Mouse (Mus musculus) telencephalon, adult 2 months (tissue): ENCODE measurements around the gene Wdtc1.

Source experiments
- DNase-seq: peaks from one replicate; pipeline ENCODE4 v3.0.0-alpha.2; 2011; ENCODE audit warnings: low read depth, low spot score

The Wdtc1 gene

DNA sequence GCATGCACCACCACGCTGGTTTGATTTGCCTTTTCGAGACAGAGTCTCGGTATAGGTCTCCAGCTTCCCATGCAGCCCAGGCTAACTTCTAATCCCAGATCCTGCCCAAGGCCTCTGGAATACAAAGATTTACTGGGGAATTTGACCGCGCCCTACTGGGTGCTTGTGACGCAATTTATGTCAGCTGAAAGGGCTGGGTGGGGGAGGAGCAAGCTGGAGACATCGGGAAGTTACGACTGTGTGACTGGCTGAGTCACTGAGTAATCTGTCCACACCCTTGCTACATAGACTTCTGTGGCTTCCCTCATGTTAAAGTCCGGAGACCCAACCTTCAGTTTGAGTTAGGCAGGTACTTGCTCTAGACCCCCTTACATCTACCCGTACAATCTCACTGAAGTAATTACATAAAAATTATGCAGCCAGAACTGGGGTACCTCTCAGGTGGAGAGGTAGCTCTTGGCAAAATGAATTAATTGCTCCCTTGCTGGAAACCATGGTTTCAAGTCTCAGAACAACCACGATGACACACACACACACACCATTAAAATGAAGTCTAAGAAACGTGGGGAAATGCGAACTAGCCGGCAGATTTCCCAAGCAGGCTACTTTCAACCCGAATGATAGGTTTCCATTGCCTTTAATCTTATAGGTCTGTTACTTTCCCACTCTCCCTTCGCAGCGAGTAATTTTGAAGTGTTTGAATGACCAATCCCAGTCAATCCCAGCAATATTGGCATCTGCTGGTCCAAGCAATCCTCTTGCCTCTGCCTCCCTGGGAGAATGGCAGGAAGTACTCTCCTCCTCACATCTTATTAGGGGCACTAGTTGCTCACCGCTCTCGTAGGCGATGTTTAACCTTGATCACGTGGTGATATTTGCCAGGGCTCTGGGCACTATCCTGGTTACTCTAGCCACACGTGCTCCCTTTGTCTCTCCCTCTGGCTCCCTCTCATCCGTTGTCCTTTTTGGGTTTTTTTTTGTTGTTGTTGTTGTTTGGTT lies at the start of gene Wdtc1:
Gene Wdtc1, minus strand, starts transcription at position 115 of the 999 bp plus-strand sequence.
- no peak for DNase-seq

GRCm38 (mm10) chr4:133402011-133402410 lies 48.7 kb upstream of the Wdtc1 start:
- no peak for DNase-seq

DNA sequence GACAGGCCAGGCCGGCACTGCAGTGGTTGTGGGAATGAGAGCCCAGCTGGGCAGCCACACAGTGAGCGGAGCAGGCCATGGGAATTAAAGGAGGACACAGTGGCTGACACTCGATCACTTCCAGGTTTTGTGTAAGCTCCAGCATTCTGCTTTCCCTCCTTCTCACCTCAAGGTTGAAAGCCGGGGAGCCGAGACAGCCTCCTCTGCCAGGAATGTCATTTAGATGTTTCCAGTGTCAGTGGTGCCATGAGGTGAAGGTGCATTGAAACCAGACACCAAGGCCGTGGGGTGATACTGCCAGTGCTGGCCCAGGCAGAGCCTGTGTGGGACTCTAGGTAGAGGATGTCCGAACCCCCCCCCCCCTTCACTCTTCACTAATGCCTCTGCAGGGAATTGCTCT lies 46.8 kb upstream of the Wdtc1 start:
- no peak for DNase-seq

- DNase-seq, result no peak
Measured at GRCm38 (mm10) chr4:133399509-133399908, 46.2 kb upstream of the Wdtc1 start.

DNA sequence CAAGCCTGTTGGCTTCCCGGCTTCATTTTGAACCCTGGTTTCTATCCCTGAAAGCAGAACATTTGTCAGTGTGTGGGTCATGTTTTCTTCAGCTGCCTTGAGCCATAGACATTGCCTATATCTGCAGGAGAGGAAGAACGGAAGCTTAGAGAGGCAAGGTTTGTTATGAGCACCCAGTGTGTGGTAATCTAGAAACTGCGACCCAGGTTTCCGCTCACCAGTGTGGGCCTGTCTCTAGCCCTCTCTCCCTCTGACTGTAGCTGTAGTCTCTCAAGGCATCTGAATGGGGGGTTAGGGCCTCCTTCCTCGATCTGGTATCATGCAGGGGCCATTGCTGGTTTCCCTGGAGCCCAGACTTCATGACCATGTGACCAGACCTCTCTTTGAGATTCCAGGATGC lies 45.3 kb upstream of the Wdtc1 start:
- no peak for DNase-seq

- DNase-seq, result no peak
Measured at GRCm38 (mm10) chr4:133397961-133398360, 44.7 kb upstream of the Wdtc1 start.

DNA sequence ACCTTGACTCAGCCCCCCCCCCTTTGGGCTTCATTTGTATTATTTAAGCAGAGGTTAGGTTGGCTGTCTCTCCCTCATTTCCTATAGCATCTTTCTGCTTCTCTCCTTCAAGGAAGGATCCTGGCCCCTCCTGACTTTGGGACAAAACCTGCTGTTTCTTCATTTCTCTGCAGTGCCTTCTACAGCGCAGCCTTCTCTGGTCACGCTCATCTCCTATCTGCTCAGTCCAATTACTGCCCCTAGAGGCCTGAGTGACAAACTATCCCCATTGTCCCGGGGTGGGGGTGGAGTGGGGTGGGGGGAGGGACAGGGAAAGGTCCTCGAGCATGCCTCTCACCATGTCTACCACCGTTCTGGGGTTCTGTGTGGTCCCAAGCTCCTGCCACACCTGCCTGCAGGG lies 44.0 kb upstream of the Wdtc1 start:
- DNase-seq, result no peak

DNA sequence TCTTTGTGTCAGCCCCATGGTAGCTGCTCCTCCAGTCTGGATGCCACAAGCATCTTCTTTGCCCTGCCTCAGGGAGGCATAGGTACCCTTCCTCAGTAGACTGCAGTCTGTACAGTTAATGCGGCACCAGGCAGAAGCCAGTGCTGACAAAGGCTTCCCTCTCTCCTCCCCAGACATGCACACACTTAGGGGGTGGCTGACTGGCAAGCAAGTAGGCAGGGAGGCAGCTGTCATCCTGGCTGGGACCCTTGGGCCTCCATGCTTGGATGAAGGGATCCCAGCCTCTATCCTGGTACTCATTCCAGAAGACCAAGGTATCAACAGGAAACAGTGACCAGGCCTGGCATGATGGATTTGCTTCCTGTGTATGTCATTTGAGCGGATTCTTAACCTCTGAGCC lies 42.8 kb upstream of the Wdtc1 start:
- no peak for DNase-seq

DNA sequence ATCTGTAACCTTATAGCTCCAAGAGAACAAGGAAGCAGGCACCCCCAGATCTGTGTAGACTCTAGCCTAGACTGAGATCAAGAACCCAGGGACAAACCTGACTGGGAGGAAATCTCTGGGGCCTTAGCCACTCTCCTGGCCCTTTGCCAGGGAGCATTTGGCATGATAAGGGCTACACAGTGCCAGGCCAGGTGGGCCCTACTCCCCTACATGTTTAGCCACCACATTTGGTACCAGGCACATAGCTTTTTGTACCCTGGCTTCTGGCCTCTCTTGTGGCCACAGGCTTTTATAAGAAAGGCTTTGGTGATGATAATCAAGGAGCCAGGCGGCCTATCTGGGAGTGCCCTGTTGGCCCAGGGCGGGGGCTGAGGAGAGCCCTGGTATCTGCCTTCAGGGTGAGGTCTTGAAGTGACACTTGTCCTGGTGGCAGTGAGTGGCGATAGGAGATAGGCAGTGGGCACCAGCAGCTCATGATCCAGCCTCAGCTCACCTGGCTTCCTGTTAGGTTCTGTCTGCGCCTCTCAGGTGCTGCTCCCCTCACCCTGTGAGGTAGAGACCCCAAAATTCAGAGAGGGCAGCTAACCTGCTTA lies 41.8 kb upstream of the Wdtc1 start:
- no peak for DNase-seq

DNA sequence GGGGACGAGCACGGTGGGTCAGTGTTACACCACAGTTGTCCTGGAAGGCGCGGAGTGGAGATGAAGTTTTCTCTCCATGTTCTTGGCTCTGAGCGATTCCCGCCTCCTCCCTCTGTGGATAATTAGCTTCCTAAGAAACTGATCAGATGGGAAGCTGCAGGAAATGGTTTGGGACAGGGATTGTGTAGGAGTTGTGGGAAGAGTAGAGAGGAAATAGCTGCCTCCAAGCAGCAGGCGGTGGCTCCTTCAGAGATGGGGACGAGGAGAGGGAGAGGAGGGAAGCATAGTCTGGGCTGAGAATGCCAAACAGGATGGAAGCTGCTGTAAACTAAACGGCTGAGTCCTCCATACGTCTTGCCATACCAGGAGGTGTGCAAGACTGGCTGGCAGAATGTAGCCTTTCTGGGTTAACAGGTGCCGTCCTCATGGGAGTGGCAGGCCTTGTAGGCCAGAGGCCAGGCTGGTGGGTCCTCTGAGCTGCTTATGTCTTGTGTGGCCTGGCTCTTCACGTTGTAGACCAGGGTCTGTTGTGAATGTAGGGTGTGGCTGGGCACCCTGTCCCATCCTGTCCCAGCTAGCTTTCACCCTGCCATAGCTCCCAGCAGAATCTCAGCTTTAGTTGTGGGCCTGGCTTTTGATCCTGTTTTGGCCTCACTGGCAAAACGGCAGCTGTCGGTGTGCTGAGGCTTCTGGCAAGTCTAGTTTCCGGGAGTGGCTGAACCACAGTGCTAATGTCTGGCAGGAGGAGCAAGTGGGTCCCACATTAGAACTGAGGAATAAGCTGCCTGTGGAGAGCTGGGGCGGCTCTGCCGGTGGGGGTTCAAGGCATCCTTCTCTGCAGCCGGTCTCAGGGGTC lies 38.1 kb upstream of the Wdtc1 start:
- peak; percentile 91 for DNase-seq

GRCm38 (mm10) chr4:133390585-133390984 lies 37.3 kb upstream of the Wdtc1 start:
- DNase-seq, result no peak

DNA sequence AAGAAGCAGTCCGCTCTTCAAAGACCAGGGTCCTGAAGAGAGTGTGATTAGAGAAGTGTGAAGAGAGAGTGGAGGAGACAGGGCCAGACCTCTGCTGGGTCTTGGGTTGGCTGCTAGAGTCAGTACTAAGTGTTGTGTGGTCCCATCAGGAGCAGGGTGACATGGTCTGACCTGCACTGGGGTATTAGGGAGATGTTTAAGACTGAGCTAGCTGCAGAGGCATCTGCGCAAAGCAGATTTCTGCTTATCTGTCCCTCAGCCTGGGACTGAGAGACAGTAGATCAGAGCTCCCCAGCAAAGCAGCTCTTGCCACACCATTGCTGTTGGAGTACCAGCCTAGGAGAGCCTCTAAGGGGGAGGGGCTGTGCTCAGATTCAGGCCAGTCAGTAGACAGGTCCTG lies 36.8 kb upstream of the Wdtc1 start:
- DNase-seq, result no peak

DNA sequence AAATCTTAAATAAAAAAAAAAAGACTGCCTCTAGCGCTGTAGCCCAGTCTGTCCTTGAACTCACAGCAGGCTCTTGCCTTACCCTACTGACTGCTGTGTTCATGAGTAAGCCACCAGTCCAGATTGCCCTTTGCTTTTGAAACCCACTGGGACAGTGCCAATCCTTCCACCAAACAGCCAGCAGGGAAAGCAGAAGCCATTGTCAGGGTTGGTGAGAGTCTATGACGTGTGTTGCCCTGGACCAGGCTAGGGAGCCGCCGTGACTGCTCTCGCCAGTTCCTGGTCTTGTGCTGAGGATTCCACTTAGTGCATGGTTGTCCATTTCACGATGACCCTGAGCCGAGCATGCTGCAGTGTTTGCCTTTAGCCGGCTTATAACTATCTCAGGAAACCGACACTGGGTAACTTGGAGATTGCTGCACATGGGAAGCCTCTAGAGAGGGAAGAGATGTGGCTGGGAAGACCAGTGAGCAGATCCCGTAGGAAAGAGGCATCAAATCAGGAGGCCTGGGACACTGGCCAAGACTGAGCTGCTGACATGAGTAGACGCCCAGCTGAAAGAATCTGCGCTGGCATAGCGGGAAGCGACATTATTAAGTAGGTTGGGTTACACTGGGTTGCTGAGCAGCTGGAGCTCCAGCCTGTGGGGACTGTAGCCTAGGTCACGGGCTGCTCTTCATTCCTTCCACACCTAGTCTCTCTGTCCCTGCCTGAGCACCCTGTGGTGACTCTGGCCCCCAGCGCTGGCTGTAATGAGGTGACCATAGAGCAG lies 35.7 kb upstream of the Wdtc1 start:
- no peak for DNase-seq

GRCm38 (mm10) chr4:133387053-133387452 lies 33.8 kb upstream of the Wdtc1 start:
- DNase-seq, result no peak

- DNase-seq, result no peak
Measured at GRCm38 (mm10) chr4:133386061-133386797, 32.9 kb upstream of the Wdtc1 start.

DNA sequence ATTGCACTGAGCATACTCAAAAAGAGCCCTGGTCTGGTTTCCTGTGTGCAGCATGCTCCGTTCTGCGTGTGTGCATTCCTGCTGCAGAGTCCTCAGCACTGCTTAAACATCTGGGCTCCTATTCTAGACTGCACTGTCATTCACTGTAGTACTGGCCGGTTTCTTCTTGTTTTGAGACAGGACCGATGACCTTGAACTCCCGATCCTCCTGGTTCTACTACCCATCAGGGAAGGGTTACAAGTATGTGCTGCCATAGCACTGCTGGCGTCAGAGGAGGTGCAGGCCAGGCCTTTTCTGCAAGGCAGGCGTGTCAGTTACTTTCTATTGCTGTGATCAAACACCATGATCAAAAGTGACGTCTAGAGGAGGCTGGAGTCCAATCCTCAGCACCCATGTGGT lies 27.9 kb upstream of the Wdtc1 start:
- DNase-seq, result no peak

GRCm38 (mm10) chr4:133380532-133380931 lies 27.3 kb upstream of the Wdtc1 start:
- no peak for DNase-seq

- no peak for DNase-seq
Measured at GRCm38 (mm10) chr4:133379861-133380260, 26.6 kb upstream of the Wdtc1 start.

- DNase-seq, result no peak
Measured at GRCm38 (mm10) chr4:133379046-133379347, 25.7 kb upstream of the Wdtc1 start.

GRCm38 (mm10) chr4:133378236-133379045 lies 25.2 kb upstream of the Wdtc1 start:
- peak; percentile 72 for DNase-seq
